Mouse (Mus musculus): ENCODE results near the gene BC024978. TPM values are rescaled to one million over a fixed set of nuclear protein-coding genes. Genes with fewer than 3 reads are reported as not detected.
"Not testable (repeated sequence)": the region's sequence is repeated elsewhere in the genome, so short reads cannot be mapped to it uniquely, and the experiment has no call there.

BC024978 gene
- polyA plus RNA-seq, 1 experiment: 18.8 TPM

GRCm38 (mm10) chr7:27237527-27237926, 41.9 kb downstream of the BC024978 start:
- 93% methylated on average over 2 of the region's 2 CpGs for WGBS
- no peak for DNase-seq
- Histone ChIP-seq H3K4me1 (ENCODE audit: control insufficient read depth, insufficient read depth, low read length) (peaks cover 4% of the 10 kb centered on the region), H3K27me3 (ENCODE audit: control insufficient read depth, insufficient read depth, low read length) (no peaks in the 10 kb centered on the region), H3K27ac (ENCODE audit: insufficient read depth, low read length) (no peak overlapping the region), H3K4me3 (replicated peaks; ENCODE audit: insufficient read depth, low read depth, low read length) (no peak overlapping the region)
- TF ChIP-seq CTCF (IDR thresholded peaks at IDR 0.05; ENCODE audit: borderline replicate concordance, insufficient read depth, low read depth, low read length) (peak; percentile 17; the same call in 1 of the 2 replicates), POLR2A (IDR thresholded peaks at IDR 0.05; ENCODE audit: borderline replicate concordance, insufficient read depth, low read length) (no peak)

- no peak for DNase-seq
- Histone ChIP-seq H3K27ac (ENCODE audit: insufficient read depth, low read length) (no peak overlapping the region), H3K4me3 (replicated peaks; ENCODE audit: insufficient read depth, low read depth, low read length) (no peak overlapping the region), H3K27me3 (ENCODE audit: control insufficient read depth, insufficient read depth, low read length) (no peaks in the 10 kb centered on the region), H3K4me1 (ENCODE audit: control insufficient read depth, insufficient read depth, low read length) (peaks cover 4% of the 10 kb centered on the region)
- no peak for TF ChIP-seq CTCF (IDR thresholded peaks at IDR 0.05; ENCODE audit: borderline replicate concordance, insufficient read depth, low read depth, low read length)
- no peak for TF ChIP-seq POLR2A (IDR thresholded peaks at IDR 0.05; ENCODE audit: borderline replicate concordance, insufficient read depth, low read length)
- WGBS: 89% methylated on average over 5 of the region's 5 CpGs
Measured at GRCm38 (mm10) chr7:27238568-27238967, 43.0 kb downstream of the BC024978 start.

- H3K27ac ChIP-seq (ENCODE audit: insufficient read depth, low read length): no peak overlapping the region
- no peaks in the 10 kb centered on the region for H3K27me3 ChIP-seq (ENCODE audit: control insufficient read depth, insufficient read depth, low read length)
- no peak for TF ChIP-seq CTCF (IDR thresholded peaks at IDR 0.05; ENCODE audit: borderline replicate concordance, insufficient read depth, low read depth, low read length)
- no peak for TF ChIP-seq POLR2A (IDR thresholded peaks at IDR 0.05; ENCODE audit: borderline replicate concordance, insufficient read depth, low read length)
- WGBS: 81% methylated on average over 8 of the region's 8 CpGs
- H3K4me1 ChIP-seq (ENCODE audit: control insufficient read depth, insufficient read depth, low read length): no peaks in the 10 kb centered on the region; the same call in 1 of the 2 replicates
- DNase-seq: no peak
- H3K4me3 ChIP-seq (replicated peaks; ENCODE audit: insufficient read depth, low read depth, low read length): no peak overlapping the region
Measured at GRCm38 (mm10) chr7:27243211-27243610, 47.6 kb downstream of the BC024978 start.

- H3K27ac ChIP-seq (ENCODE audit: insufficient read depth, low read length); H3K4me3 ChIP-seq (replicated peaks; ENCODE audit: insufficient read depth, low read depth, low read length); H3K27me3 ChIP-seq (ENCODE audit: control insufficient read depth, insufficient read depth, low read length); H3K4me1 ChIP-seq (ENCODE audit: control insufficient read depth, insufficient read depth, low read length); DNase-seq: not testable (repeated sequence)
- TF ChIP-seq CTCF (IDR thresholded peaks at IDR 0.05; ENCODE audit: borderline replicate concordance, insufficient read depth, low read depth, low read length): peak; percentile 22; the same call in 1 of the 2 replicates
- WGBS: 90% methylated on average over 2 of the region's 2 CpGs
Measured at GRCm38 (mm10) chr7:27244088-27244487, 48.5 kb downstream of the BC024978 start.

GRCm38 (mm10) chr7:27249146-27249545, 53.6 kb downstream of the BC024978 start:
- WGBS: 96% methylated on average over 2 of the region's 2 CpGs
- H3K27ac ChIP-seq (ENCODE audit: insufficient read depth, low read length): no peak overlapping the region
- no peak overlapping the region for H3K4me3 ChIP-seq (replicated peaks; ENCODE audit: insufficient read depth, low read depth, low read length)
- H3K4me1 ChIP-seq (ENCODE audit: control insufficient read depth, insufficient read depth, low read length): no peaks in the 10 kb centered on the region; the same call in 1 of the 2 replicates
- TF ChIP-seq CTCF (IDR thresholded peaks at IDR 0.05; ENCODE audit: borderline replicate concordance, insufficient read depth, low read depth, low read length): peak; percentile 36; the same call in 1 of the 2 replicates
- no peak for TF ChIP-seq POLR2A (IDR thresholded peaks at IDR 0.05; ENCODE audit: borderline replicate concordance, insufficient read depth, low read length)
- no peaks in the 10 kb centered on the region for H3K27me3 ChIP-seq (ENCODE audit: control insufficient read depth, insufficient read depth, low read length)
- DNase-seq: no peak

- H3K27ac ChIP-seq (ENCODE audit: insufficient read depth, low read length): no peak overlapping the region
- DNase-seq: no peak
- H3K4me3 ChIP-seq (replicated peaks; ENCODE audit: insufficient read depth, low read depth, low read length): no peak overlapping the region
- TF ChIP-seq POLR2A (IDR thresholded peaks at IDR 0.05; ENCODE audit: borderline replicate concordance, insufficient read depth, low read length): no peak
- no peak for TF ChIP-seq CTCF (IDR thresholded peaks at IDR 0.05; ENCODE audit: borderline replicate concordance, insufficient read depth, low read depth, low read length)
- WGBS: 36% methylated on average over 5 of the region's 5 CpGs
- H3K4me1 ChIP-seq (ENCODE audit: control insufficient read depth, insufficient read depth, low read length): no peaks in the 10 kb centered on the region; the same call in 1 of the 2 replicates
- no peaks in the 10 kb centered on the region for H3K27me3 ChIP-seq (ENCODE audit: control insufficient read depth, insufficient read depth, low read length)
Measured at GRCm38 (mm10) chr7:27249928-27250327, 54.3 kb downstream of the BC024978 start.

DNA sequence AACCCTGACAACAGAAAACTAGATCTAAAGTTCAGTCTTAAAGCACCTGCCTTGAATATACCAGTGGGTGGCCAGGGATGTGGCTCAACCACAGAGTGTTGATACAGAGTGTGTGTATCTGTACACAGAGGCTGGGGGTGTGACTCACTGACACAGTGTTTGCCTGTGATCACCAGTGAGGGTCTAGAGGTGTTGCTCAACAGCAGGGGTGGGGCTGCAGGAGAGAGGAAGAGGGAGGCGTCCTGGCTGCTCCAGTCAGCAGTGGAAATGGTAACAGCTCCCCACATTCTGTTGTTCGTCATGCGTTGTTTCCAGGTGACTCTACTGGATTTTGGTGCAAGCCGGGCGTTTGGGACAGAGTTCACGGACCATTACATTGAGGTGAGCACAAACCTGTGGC, 56.4 kb downstream of the BC024978 start:
- no peaks in the 10 kb centered on the region for H3K4me1 ChIP-seq (ENCODE audit: control insufficient read depth, insufficient read depth, low read length)
- no peak overlapping the region for H3K4me3 ChIP-seq (replicated peaks; ENCODE audit: insufficient read depth, low read depth, low read length)
- WGBS: 94% methylated on average over 6 of the region's 6 CpGs
- no peak for DNase-seq
- TF ChIP-seq POLR2A (IDR thresholded peaks at IDR 0.05; ENCODE audit: borderline replicate concordance, insufficient read depth, low read length): no peak
- no peak for TF ChIP-seq CTCF (IDR thresholded peaks at IDR 0.05; ENCODE audit: borderline replicate concordance, insufficient read depth, low read depth, low read length)
- no peak overlapping the region for H3K27ac ChIP-seq (ENCODE audit: insufficient read depth, low read length)
- H3K27me3 ChIP-seq (ENCODE audit: control insufficient read depth, insufficient read depth, low read length): no peaks in the 10 kb centered on the region

DNA sequence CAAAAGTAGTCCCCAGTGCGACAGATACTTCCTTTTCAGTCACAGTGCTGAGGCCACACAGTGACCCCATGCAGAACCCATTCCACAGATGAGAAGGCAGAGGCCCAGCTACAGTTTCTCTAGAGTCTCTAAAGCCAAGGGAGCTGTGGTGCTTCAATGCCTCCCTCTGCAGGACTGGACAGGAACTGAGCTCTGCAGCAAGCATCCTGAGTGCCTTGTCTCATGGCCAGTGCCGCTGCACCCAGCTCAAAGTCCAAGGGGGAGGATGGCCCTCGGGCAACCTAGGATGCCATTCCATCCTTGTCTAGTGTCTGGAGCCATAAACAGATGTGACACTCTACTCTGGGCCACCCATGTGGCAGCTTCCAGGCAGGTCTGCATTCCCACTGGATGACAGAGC, 60.1 kb downstream of the BC024978 start:
- Histone ChIP-seq H3K4me1 (ENCODE audit: control insufficient read depth, insufficient read depth, low read length) (peaks cover 10% of the 10 kb centered on the region; the same call in 1 of the 2 replicates), H3K27ac (ENCODE audit: insufficient read depth, low read length) (no peak overlapping the region), H3K27me3 (ENCODE audit: control insufficient read depth, insufficient read depth, low read length) (no peaks in the 10 kb centered on the region), H3K4me3 (replicated peaks; ENCODE audit: insufficient read depth, low read depth, low read length) (no peak overlapping the region)
- peak in 1 of 2 experiments; percentile 33 for DNase-seq
- TF ChIP-seq POLR2A (IDR thresholded peaks at IDR 0.05; ENCODE audit: borderline replicate concordance, insufficient read depth, low read length) (no peak), CTCF (IDR thresholded peaks at IDR 0.05; ENCODE audit: borderline replicate concordance, insufficient read depth, low read depth, low read length) (peak; percentile 56)
- 55% methylated on average over 3 of the region's 3 CpGs for WGBS

Measured in cerebellum, adult 2 months (tissue).